Mouse (Mus musculus): ENCODE results near the gene Pef1. TPM values are rescaled to one million over a fixed set of nuclear protein-coding genes. Genes with fewer than 3 reads are reported as not detected.

Gene Pef1
- polyA plus RNA-seq, 1 experiment from 2014 or later: 67.8 TPM

DNA sequence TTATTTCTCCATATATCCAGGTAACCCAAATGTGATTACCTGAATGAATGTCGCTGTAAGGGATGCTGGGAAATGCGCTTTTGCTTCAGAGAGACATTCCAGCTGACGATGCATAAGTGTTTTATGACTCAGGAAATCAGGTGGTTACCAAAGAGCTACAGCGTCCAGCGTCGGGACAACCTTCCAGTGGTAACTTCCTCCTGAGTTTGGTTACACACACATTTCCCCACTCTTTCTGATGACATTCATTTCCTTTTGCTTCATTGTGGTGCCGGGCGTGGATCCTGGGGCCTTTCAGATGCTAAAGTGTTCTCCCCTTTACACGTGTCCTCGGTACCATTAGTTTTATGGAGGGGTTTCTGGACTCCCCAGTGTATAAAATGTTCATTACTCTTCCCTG, 46.0 kb downstream of the Pef1 start:
- no peak for ATAC-seq (replicated peaks; ENCODE audit: insufficient number of reproducible peaks, low FRiP score, low TSS enrichment, low read depth)

DNA sequence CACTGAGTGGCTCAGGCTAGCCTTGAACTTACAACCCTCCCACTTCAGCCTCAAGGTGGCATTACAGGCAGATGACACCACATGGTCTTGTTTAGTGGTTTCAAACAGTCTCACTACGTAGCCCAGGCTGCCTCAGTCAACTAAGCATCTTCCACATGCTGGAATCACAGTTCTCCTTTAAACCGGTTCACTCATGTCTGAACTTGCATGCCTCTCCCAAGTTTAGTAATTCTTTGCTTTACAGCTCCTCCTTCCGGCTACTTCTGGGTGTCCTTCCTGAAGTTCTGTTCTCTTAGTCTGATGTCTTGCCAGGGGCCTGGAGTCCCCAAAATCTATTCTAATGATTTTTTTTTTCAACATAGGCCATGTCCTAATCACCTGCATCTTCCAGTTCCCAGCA, 51.9 kb downstream of the Pef1 start:
- no peak for DNase-seq (ENCODE audit: low spot score)
- Histone ChIP-seq H3K27ac (replicated peaks; ENCODE audit: low read depth, low read length) (no peak overlapping the region), H3K4me1 (ENCODE audit: control insufficient read depth, insufficient read depth, low read length) (no peaks in the 10 kb centered on the region), H3K9ac (replicated peaks; ENCODE audit: low read length) (no peak overlapping the region), H3K4me3 (ENCODE audit: low read depth, low read length) (no peak overlapping the region), H3K36me3 (replicated peaks; ENCODE audit: control insufficient read depth, insufficient read depth, low read depth, low read length) (no peaks in the 10 kb centered on the region), H3K27me3 (ENCODE audit: control insufficient read depth, insufficient read depth, low read length) (no peaks in the 10 kb centered on the region), H3K4me2 (ENCODE audit: low read depth, low read length) (no peak overlapping the region), H3K9me3 (replicated peaks; ENCODE audit: control insufficient read depth, low read length) (no peaks in the 10 kb centered on the region)
- WGBS: 69% methylated on average over 3 of the region's 3 CpGs
- no peak for ATAC-seq (replicated peaks; ENCODE audit: insufficient number of reproducible peaks, low FRiP score, low TSS enrichment, low read depth)

More for the DNA sequence above, 46.0 kb downstream of the Pef1 start:
- WGBS: 86% methylated on average over 10 of the region's 10 CpGs
- Histone ChIP-seq H3K4me2 (ENCODE audit: low read depth, low read length) (no peak overlapping the region), H3K27ac (replicated peaks; ENCODE audit: low read depth, low read length) (no peak overlapping the region), H3K9ac (replicated peaks; ENCODE audit: low read length) (no peak overlapping the region), H3K27me3 (ENCODE audit: control insufficient read depth, insufficient read depth, low read length) (no peaks in the 10 kb centered on the region), H3K9me3 (replicated peaks; ENCODE audit: control insufficient read depth, low read length) (no peaks in the 10 kb centered on the region), H3K36me3 (replicated peaks; ENCODE audit: control insufficient read depth, insufficient read depth, low read depth, low read length) (no peaks in the 10 kb centered on the region), H3K4me3 (ENCODE audit: low read depth, low read length) (no peak overlapping the region), H3K4me1 (ENCODE audit: control insufficient read depth, insufficient read depth, low read length) (no peaks in the 10 kb centered on the region)
- no peak for DNase-seq (ENCODE audit: low spot score)

DNA sequence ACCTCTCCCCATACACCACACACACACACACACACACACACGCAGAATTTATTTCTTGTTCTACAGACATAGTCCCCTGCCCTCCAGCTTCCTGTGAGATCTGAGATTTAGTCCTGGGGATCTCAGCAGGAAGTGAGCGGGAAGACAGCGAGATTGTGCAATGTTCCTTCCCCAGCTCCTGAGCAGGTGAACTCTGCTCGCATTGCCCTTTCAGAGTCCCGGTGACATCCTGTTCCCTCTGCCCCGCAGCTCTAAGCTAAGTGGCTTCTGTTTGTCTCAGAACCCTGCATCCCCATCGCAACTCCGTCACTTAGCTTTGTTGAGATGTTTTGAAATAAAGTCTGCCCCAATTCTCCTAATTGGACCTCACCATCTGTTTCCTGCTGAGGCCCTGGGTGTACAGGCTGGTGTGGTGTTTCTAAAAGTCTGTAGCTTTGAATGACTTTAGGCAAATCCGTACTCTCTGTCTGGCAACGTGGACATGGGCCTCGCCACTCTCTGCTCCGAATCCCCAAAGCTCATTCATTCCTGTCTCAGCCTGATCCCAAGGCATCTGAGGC, 54.5 kb downstream of the Pef1 start:
- no peak for DNase-seq (ENCODE audit: low spot score)
- Histone ChIP-seq H3K4me1 (ENCODE audit: control insufficient read depth, insufficient read depth, low read length) (no peaks in the 10 kb centered on the region), H3K4me2 (ENCODE audit: low read depth, low read length) (no peak overlapping the region; the same call in 1 of the 2 replicates), H3K4me3 (ENCODE audit: low read depth, low read length) (no peak overlapping the region), H3K36me3 (replicated peaks; ENCODE audit: control insufficient read depth, insufficient read depth, low read depth, low read length) (no peaks in the 10 kb centered on the region), H3K27ac (replicated peaks; ENCODE audit: low read depth, low read length) (no peak overlapping the region), H3K9me3 (replicated peaks; ENCODE audit: control insufficient read depth, low read length) (no peaks in the 10 kb centered on the region), H3K9ac (replicated peaks; ENCODE audit: low read length) (no peak overlapping the region), H3K27me3 (ENCODE audit: control insufficient read depth, insufficient read depth, low read length) (no peaks in the 10 kb centered on the region)
- WGBS: 69% methylated on average over 12 of the region's 12 CpGs
- ATAC-seq (replicated peaks; ENCODE audit: insufficient number of reproducible peaks, low FRiP score, low TSS enrichment, low read depth): no peak

DNA sequence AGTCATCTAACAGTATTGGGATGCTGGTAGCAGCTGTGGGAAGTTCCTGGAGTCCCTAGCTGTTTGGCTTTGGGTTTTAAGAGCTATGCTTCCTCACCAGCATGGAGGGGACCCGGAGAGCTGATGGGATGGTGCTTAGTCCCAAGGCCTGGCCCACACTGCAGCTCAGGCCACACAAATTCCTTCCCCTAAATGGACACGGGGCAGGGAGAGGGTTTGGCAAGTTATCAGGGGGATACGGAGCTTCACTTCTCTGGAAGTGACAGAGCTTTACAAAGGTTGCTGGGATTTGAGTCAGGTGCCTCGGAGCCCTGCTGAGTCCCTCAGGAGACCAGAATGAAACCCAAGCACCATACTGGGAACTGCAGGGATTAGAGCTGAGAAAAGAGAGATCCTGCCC, 59.0 kb downstream of the Pef1 start:
- no peak overlapping the region for H3K9ac ChIP-seq (replicated peaks; ENCODE audit: low read length)
- 0 out of 2 replicates have a peak, but pooled peaks cover 2% of the 10 kb centered on the region for H3K27me3 ChIP-seq (ENCODE audit: control insufficient read depth, insufficient read depth, low read length)
- no peak for ATAC-seq (replicated peaks; ENCODE audit: insufficient number of reproducible peaks, low FRiP score, low TSS enrichment, low read depth)
- H3K4me3 ChIP-seq (ENCODE audit: low read depth, low read length): no peak overlapping the region
- peaks cover 7% of the 10 kb centered on the region for H3K4me1 ChIP-seq (ENCODE audit: control insufficient read depth, insufficient read depth, low read length)
- H3K27ac ChIP-seq (replicated peaks; ENCODE audit: low read depth, low read length): no peak overlapping the region
- 12% methylated on average over 4 of the region's 4 CpGs for WGBS
- H3K4me2 ChIP-seq (ENCODE audit: low read depth, low read length): no peak overlapping the region
- DNase-seq (ENCODE audit: low spot score): no peak
- H3K9me3 ChIP-seq (replicated peaks; ENCODE audit: control insufficient read depth, low read length): no peaks in the 10 kb centered on the region
- H3K36me3 ChIP-seq (replicated peaks; ENCODE audit: control insufficient read depth, insufficient read depth, low read depth, low read length): no peaks in the 10 kb centered on the region

DNA sequence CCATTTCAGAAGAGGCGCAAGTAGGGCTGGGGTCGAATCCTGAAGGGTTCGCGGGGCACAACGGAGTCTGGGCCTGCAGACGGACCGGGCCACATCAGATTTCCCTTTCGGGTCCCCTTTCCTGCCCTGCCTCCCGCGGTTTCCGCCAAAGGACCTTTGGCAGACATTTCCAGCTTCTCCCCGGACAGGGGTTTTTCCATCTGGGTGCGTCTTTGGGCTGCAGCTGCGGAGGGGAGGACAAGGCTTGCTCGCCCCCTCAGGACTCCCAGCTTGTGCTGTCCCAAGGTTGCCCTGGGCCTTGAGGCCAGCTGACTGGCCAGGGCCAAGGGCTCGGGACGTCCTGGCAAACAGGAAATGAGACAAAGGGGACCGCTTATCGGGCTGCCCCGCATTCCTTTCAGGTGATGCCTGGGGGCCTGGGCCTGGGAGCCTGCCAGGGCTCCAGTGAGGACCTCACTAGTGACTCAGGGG, 61.1 kb downstream of the Pef1 start:
- peaks cover 11% of the 10 kb centered on the region for H3K4me1 ChIP-seq (ENCODE audit: control insufficient read depth, insufficient read depth, low read length)
- DNase-seq (ENCODE audit: low spot score) (peak; percentile 44), ATAC-seq (replicated peaks; ENCODE audit: insufficient number of reproducible peaks, low FRiP score, low TSS enrichment, low read depth) (no peak)
- 3% methylated on average over 20 of the region's 20 CpGs for WGBS
- peak overlapping the region; percentile 37 for H3K4me2 ChIP-seq (ENCODE audit: low read depth, low read length)
- no peaks in the 10 kb centered on the region for H3K36me3 ChIP-seq (replicated peaks; ENCODE audit: control insufficient read depth, insufficient read depth, low read depth, low read length)
- 0 out of 2 replicates have a peak, but pooled peaks cover 2% of the 10 kb centered on the region for H3K27me3 ChIP-seq (ENCODE audit: control insufficient read depth, insufficient read depth, low read length)
- H3K4me3 ChIP-seq (ENCODE audit: low read depth, low read length): no peak overlapping the region
- H3K9me3 ChIP-seq (replicated peaks; ENCODE audit: control insufficient read depth, low read length): no peaks in the 10 kb centered on the region
- no peak overlapping the region for H3K27ac ChIP-seq (replicated peaks; ENCODE audit: low read depth, low read length)
- H3K9ac ChIP-seq (replicated peaks; ENCODE audit: low read length): peak overlapping the region; percentile 35

DNA sequence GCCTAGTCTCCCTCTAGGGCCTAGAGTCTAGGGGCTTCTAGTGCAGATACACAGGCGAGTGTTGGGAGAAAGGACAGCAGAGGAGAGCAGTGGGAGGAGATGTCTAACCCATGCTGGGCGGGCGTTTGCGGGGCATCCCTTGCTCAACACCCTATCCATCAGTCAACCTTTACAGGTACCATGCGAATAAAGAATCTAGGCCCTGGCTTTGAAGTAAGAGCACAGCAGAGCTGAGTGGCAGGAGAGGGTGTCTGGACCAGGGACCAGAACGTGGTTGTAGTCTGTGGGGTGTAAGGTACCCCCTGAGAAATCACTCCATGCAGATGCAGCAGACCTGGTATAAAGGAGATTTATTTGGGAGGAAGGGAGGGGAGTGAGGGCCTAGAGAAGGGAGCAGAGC, 61.8 kb downstream of the Pef1 start:
- no peak for ATAC-seq (replicated peaks; ENCODE audit: insufficient number of reproducible peaks, low FRiP score, low TSS enrichment, low read depth)
- Histone ChIP-seq H3K4me2 (ENCODE audit: low read depth, low read length) (no peak overlapping the region), H3K9ac (replicated peaks; ENCODE audit: low read length) (no peak overlapping the region), H3K27me3 (ENCODE audit: control insufficient read depth, insufficient read depth, low read length) (0 out of 2 replicates have a peak, but pooled peaks cover 2% of the 10 kb centered on the region), H3K4me1 (ENCODE audit: control insufficient read depth, insufficient read depth, low read length) (peaks cover 11% of the 10 kb centered on the region), H3K36me3 (replicated peaks; ENCODE audit: control insufficient read depth, insufficient read depth, low read depth, low read length) (no peaks in the 10 kb centered on the region), H3K27ac (replicated peaks; ENCODE audit: low read depth, low read length) (no peak overlapping the region), H3K9me3 (replicated peaks; ENCODE audit: control insufficient read depth, low read length) (no peaks in the 10 kb centered on the region), H3K4me3 (ENCODE audit: low read depth, low read length) (no peak overlapping the region)
- WGBS: 77% methylated on average over 6 of the region's 6 CpGs
- DNase-seq (ENCODE audit: low spot score): no peak

DNA sequence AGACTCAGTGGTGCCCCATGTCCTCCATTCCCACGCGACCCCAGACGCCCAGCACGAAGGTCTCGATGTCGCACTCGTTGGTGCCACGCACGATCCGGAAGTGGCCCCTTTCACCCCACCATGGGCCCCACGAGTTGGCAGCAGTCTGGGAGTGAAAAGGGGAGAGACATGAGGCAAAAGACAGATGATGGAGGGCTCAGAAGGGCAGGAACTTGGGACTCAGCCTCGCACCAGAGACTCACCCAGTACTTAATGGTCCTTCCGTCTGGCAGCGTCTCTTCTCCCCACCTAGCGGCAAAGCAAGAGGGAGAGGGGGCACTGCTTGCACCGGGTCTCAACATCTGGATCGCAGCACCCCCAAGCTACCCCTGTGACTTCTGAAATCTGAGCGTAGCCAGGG, 63.7 kb downstream of the Pef1 start:
- no peak for DNase-seq (ENCODE audit: low spot score)
- Histone ChIP-seq H3K4me1 (ENCODE audit: control insufficient read depth, insufficient read depth, low read length) (peaks cover 11% of the 10 kb centered on the region), H3K9ac (replicated peaks; ENCODE audit: low read length) (no peak overlapping the region)

DNA sequence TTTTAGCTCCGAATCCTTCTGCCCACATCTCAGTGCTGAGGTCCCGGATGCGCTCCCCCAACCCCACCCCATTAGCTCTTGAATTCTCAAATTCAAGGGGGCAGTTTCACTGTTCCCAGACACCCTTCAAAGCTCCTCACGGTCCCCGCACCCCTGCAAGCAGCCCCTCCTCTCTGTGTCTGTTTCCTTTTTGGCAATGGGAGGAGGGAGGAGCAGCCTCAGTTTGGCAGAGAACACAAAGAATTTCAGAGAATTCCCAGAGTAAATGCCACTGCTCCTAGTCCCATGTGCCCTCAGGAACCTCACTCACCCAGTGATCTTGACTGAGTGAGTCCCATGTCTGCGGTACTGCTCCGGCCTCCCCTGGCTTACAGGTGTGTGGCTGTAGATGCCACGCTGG, 64.2 kb downstream of the Pef1 start:
- Histone ChIP-seq H3K9ac (replicated peaks; ENCODE audit: low read length) (no peak overlapping the region), H3K4me3 (ENCODE audit: low read depth, low read length) (no peak overlapping the region), H3K27me3 (ENCODE audit: control insufficient read depth, insufficient read depth, low read length) (0 out of 2 replicates have a peak, but pooled peaks cover 2% of the 10 kb centered on the region), H3K36me3 (replicated peaks; ENCODE audit: control insufficient read depth, insufficient read depth, low read depth, low read length) (no peaks in the 10 kb centered on the region), H3K4me1 (ENCODE audit: control insufficient read depth, insufficient read depth, low read length) (peaks cover 11% of the 10 kb centered on the region), H3K9me3 (replicated peaks; ENCODE audit: control insufficient read depth, low read length) (no peaks in the 10 kb centered on the region), H3K27ac (replicated peaks; ENCODE audit: low read depth, low read length) (no peak overlapping the region), H3K4me2 (ENCODE audit: low read depth, low read length) (no peak overlapping the region)
- WGBS: 63% methylated on average over 8 of the region's 8 CpGs
- ATAC-seq (replicated peaks; ENCODE audit: insufficient number of reproducible peaks, low FRiP score, low TSS enrichment, low read depth): no peak
- no peak for DNase-seq (ENCODE audit: low spot score)

More for the DNA sequence above, 63.7 kb downstream of the Pef1 start:
- Histone ChIP-seq H3K27me3 (ENCODE audit: control insufficient read depth, insufficient read depth, low read length) (0 out of 2 replicates have a peak, but pooled peaks cover 2% of the 10 kb centered on the region), H3K4me3 (ENCODE audit: low read depth, low read length) (no peak overlapping the region), H3K9me3 (replicated peaks; ENCODE audit: control insufficient read depth, low read length) (no peaks in the 10 kb centered on the region), H3K4me2 (ENCODE audit: low read depth, low read length) (no peak overlapping the region), H3K36me3 (replicated peaks; ENCODE audit: control insufficient read depth, insufficient read depth, low read depth, low read length) (no peaks in the 10 kb centered on the region), H3K27ac (replicated peaks; ENCODE audit: low read depth, low read length) (no peak overlapping the region)
- ATAC-seq (replicated peaks; ENCODE audit: insufficient number of reproducible peaks, low FRiP score, low TSS enrichment, low read depth): no peak
- WGBS: 79% methylated on average over 18 of the region's 18 CpGs
